Mouse (Mus musculus) forebrain, embryonic 13.5 days (tissue): ENCODE measurements around the gene Slc2a1. TPM values are rescaled to one million over a fixed set of nuclear protein-coding genes. Genes with fewer than 3 reads are reported as not detected.

Experiments used
- microRNA counts: library from miRNA; unstranded; fragments of <30 nt; microRNA quantifications from one replicate; lab custom pipeline; 2016
- microRNA-seq: library from miRNA; unstranded; fragments of <30 nt; microRNA quantifications from one replicate; pipeline ENCODE4, GENCODE M21; 2016
- polyA plus RNA-seq: library from polyadenylated mRNA; unstranded; fragments of >200 nt; fragmentation: Nextera tagmentation; extraction: Ambion mirVana; gene quantifications from 2 replicates; pipeline ENCODE4 v1.2.1, GENCODE M21; 2015

Gene Slc2a1
- polyA plus RNA-seq, 1 experiment from 2014 or later = 96.2 TPM

MicroRNAs within 50 kb of the gene (microRNA counts, 519-probe panel; counts per million panel counts)
- microRNA mmu-miR-1957 (lab: Ali Mortazavi, UCI) = 177 counts per million, percentile 53 among the panel's probes with 10 or more counts

Small RNAs within 50 kb of the gene (microRNA-seq; reads per million reads assigned to microRNA genes)
- gene Mir1957a = not detected

Other genes with a start within 250 kb of the Slc2a1 start
- gene Olfr1331, start 244.1 kb upstream of the Slc2a1 start, polyA plus RNA-seq = not detected in 2 replicates
- gene Olfr1330, start 220.1 kb upstream of the Slc2a1 start, polyA plus RNA-seq = 0.04 TPM in 1 of 2 replicates, not detected in the other
- gene Olfr1329, start 191.2 kb upstream of the Slc2a1 start, polyA plus RNA-seq = not detected in 2 replicates
- not detected in 2 replicates for gene Olfr1328, start 170.1 kb upstream of the Slc2a1 start, polyA plus RNA-seq
- gene Lao1, start 147.1 kb upstream of the Slc2a1 start, polyA plus RNA-seq = not detected in 2 replicates
- gene Zfp691, start 65.5 kb downstream of the Slc2a1 start, polyA plus RNA-seq = 9.1 and 9.3 TPM in 2 replicates
- gene Ermap, start 81.3 kb downstream of the Slc2a1 start, polyA plus RNA-seq = 0.87 and 2.1 TPM in 2 replicates
- 212 and 215 TPM in 2 replicates for gene Svbp, start 86.6 kb downstream of the Slc2a1 start, polyA plus RNA-seq
- not detected in 2 replicates for gene Tmem269, start 109.5 kb downstream of the Slc2a1 start, polyA plus RNA-seq
- 28.0 and 30.9 TPM in 2 replicates for gene AU022252, start 124.0 kb downstream of the Slc2a1 start, polyA plus RNA-seq
- gene P3h1, start 124.2 kb downstream of the Slc2a1 start, polyA plus RNA-seq = 7.6 and 8.1 TPM in 2 replicates
- 0.18 TPM in 2 replicates for gene Cldn19, start 146.7 kb downstream of the Slc2a1 start, polyA plus RNA-seq
- 763 and 887 TPM in 2 replicates for gene Ybx1, start 185.9 kb downstream of the Slc2a1 start, polyA plus RNA-seq
- 101 and 123 TPM in 2 replicates for gene Ppih, start 211.8 kb downstream of the Slc2a1 start, polyA plus RNA-seq